Mouse (Mus musculus): Measurements from ENCODE around the gene Vegfb. TPM values are rescaled to one million over a fixed set of nuclear protein-coding genes. Genes with fewer than 3 reads are reported as not detected.

The Vegfb gene
- polyA plus RNA-seq, 1 experiment from 2014 or later = 46.3 TPM

GRCm38 (mm10) chr19:6968491-6969271 is 18.8 kb downstream of the Vegfb start:
- WGBS = 8% methylated on average over 15 of the region's 15 CpGs
- peaks cover 42% of the 10 kb centered on the region for H3K4me1 ChIP-seq

GRCm38 (mm10) chr19:6956461-6956860 is 31.0 kb downstream of the Vegfb start:
- Histone ChIP-seq H3K27ac (no peak overlapping the region), H3K36me3 (peaks cover 71% of the 10 kb centered on the region), H3K9me3 (no peaks in the 10 kb centered on the region), H3K4me2 (no peak overlapping the region), H3K27me3 (no peaks in the 10 kb centered on the region), H3K4me1 (peaks cover 19% of the 10 kb centered on the region), H3K4me3 (no peak overlapping the region), H3K9ac (no peak overlapping the region)
- ATAC-seq (ENCODE audit: insufficient number of reproducible peaks, low FRiP score, low TSS enrichment, low read depth) = no peak
- 84% methylated on average over 10 of the region's 10 CpGs for WGBS

More at GRCm38 (mm10) chr19:6968491-6969271, 18.8 kb downstream of the Vegfb start:
- peak overlapping the region; percentile 44 for H3K27ac ChIP-seq
- peak overlapping the region; percentile 63 for H3K9ac ChIP-seq
- ATAC-seq (ENCODE audit: insufficient number of reproducible peaks, low FRiP score, low TSS enrichment, low read depth) = no peak
- H3K4me3 ChIP-seq = peak overlapping the region; percentile 67
- no peaks in the 10 kb centered on the region for H3K27me3 ChIP-seq
- H3K36me3 ChIP-seq = peaks cover 28% of the 10 kb centered on the region
- H3K4me2 ChIP-seq = peak overlapping the region; percentile 73
- no peaks in the 10 kb centered on the region for H3K9me3 ChIP-seq

GRCm38 (mm10) chr19:6955424-6955823 is 32.0 kb downstream of the Vegfb start:
- no peaks in the 10 kb centered on the region for H3K27me3 ChIP-seq
- WGBS = 76% methylated on average over 7 of the region's 7 CpGs
- H3K9ac ChIP-seq = no peak overlapping the region
- H3K4me2 ChIP-seq = no peak overlapping the region
- no peak overlapping the region for H3K27ac ChIP-seq
- H3K4me1 ChIP-seq = peaks cover 19% of the 10 kb centered on the region
- H3K36me3 ChIP-seq = peaks cover 67% of the 10 kb centered on the region
- no peak for ATAC-seq (ENCODE audit: insufficient number of reproducible peaks, low FRiP score, low TSS enrichment, low read depth)
- H3K4me3 ChIP-seq = no peak overlapping the region
- no peaks in the 10 kb centered on the region for H3K9me3 ChIP-seq

- H3K4me3 ChIP-seq = no peak overlapping the region
- no peak for ATAC-seq (ENCODE audit: insufficient number of reproducible peaks, low FRiP score, low TSS enrichment, low read depth)
- 50% methylated on average over 9 of the region's 9 CpGs for WGBS
- H3K4me1 ChIP-seq = peaks cover 22% of the 10 kb centered on the region
- H3K27me3 ChIP-seq = no peaks in the 10 kb centered on the region
- no peak overlapping the region for H3K9ac ChIP-seq
- H3K27ac ChIP-seq = no peak overlapping the region
- no peak overlapping the region for H3K4me2 ChIP-seq
- H3K36me3 ChIP-seq = peaks cover 53% of the 10 kb centered on the region
- H3K9me3 ChIP-seq = no peaks in the 10 kb centered on the region
These were observed 33.4 kb downstream of the Vegfb start for GRCm38 (mm10) chr19:6954046-6954445.

GRCm38 (mm10) chr19:6952712-6953037 is 34.8 kb downstream of the Vegfb start:
- H3K27ac ChIP-seq = peak overlapping the region; percentile 98
- no peaks in the 10 kb centered on the region for H3K27me3 ChIP-seq
- H3K4me2 ChIP-seq = peak overlapping the region; percentile 90
- peak overlapping the region; percentile 69 for H3K4me3 ChIP-seq
- no peak overlapping the region for H3K9ac ChIP-seq
- 14% methylated on average over 3 of the region's 3 CpGs for WGBS
- H3K36me3 ChIP-seq = peaks cover 42% of the 10 kb centered on the region
- H3K4me1 ChIP-seq = peaks cover 22% of the 10 kb centered on the region
- no peak for ATAC-seq (ENCODE audit: insufficient number of reproducible peaks, low FRiP score, low TSS enrichment, low read depth)
- H3K9me3 ChIP-seq = no peaks in the 10 kb centered on the region

GRCm38 (mm10) chr19:6951994-6952711 is 35.3 kb downstream of the Vegfb start:
- Histone ChIP-seq H3K27me3 (no peaks in the 10 kb centered on the region), H3K27ac (peak overlapping the region; percentile 98), H3K9me3 (no peaks in the 10 kb centered on the region), H3K4me2 (peak overlapping the region; percentile 90), H3K36me3 (peaks cover 37% of the 10 kb centered on the region), H3K4me3 (peak overlapping the region; percentile 69), H3K4me1 (peaks cover 22% of the 10 kb centered on the region), H3K9ac (peak overlapping the region; percentile 71)
- no peak for ATAC-seq (ENCODE audit: insufficient number of reproducible peaks, low FRiP score, low TSS enrichment, low read depth)
- 4% methylated on average over 31 of the region's 31 CpGs for WGBS

- Histone ChIP-seq H3K9ac (peak overlapping the region; percentile 71), H3K4me2 (peak overlapping the region; percentile 90), H3K4me3 (peak overlapping the region; percentile 69), H3K27me3 (no peaks in the 10 kb centered on the region), H3K27ac (peak overlapping the region; percentile 98), H3K36me3 (peaks cover 36% of the 10 kb centered on the region), H3K9me3 (no peaks in the 10 kb centered on the region), H3K4me1 (peaks cover 22% of the 10 kb centered on the region)
- ATAC-seq (ENCODE audit: insufficient number of reproducible peaks, low FRiP score, low TSS enrichment, low read depth) = peak; percentile 75
- under 1% methylated on average over 35 of the region's 35 CpGs for whole genome bisulfite sequencing
These were observed 36.0 kb downstream of the Vegfb start for GRCm38 (mm10) chr19:6951381-6951968.

GRCm38 (mm10) chr19:6950613-6951153 is 36.8 kb downstream of the Vegfb start:
- Histone ChIP-seq H3K9me3 (no peaks in the 10 kb centered on the region), H3K27ac (peak overlapping the region; percentile 98), H3K27me3 (no peaks in the 10 kb centered on the region), H3K36me3 (peaks cover 35% of the 10 kb centered on the region), H3K4me3 (peak overlapping the region; percentile 69), H3K4me2 (peak overlapping the region; percentile 90), H3K4me1 (peaks cover 22% of the 10 kb centered on the region), H3K9ac (peak overlapping the region; percentile 71)
- WGBS = under 1% methylated on average over 28 of the region's 28 CpGs
- ATAC-seq (ENCODE audit: insufficient number of reproducible peaks, low FRiP score, low TSS enrichment, low read depth) = 0 out of 2 replicates have a peak, but pooled peaks have one; percentile 11

- peak overlapping the region; percentile 69 for H3K4me3 ChIP-seq
- no peaks in the 10 kb centered on the region for H3K9me3 ChIP-seq
- WGBS = 57% methylated on average over 5 of the region's 5 CpGs
- H3K4me2 ChIP-seq = peak overlapping the region; percentile 90
- H3K27me3 ChIP-seq = no peaks in the 10 kb centered on the region
- no peak overlapping the region for H3K9ac ChIP-seq
- H3K36me3 ChIP-seq = peaks cover 32% of the 10 kb centered on the region
- peak overlapping the region; percentile 98; the same call in 1 of the 2 replicates for H3K27ac ChIP-seq
- H3K4me1 ChIP-seq = peaks cover 22% of the 10 kb centered on the region
- no peak for ATAC-seq (ENCODE audit: insufficient number of reproducible peaks, low FRiP score, low TSS enrichment, low read depth)
These were observed 37.5 kb downstream of the Vegfb start for GRCm38 (mm10) chr19:6949951-6950350.

- Histone ChIP-seq H3K4me1 (peaks cover 22% of the 10 kb centered on the region), H3K4me2 (no peak overlapping the region), H3K27me3 (no peaks in the 10 kb centered on the region), H3K4me3 (no peak overlapping the region), H3K9me3 (no peaks in the 10 kb centered on the region), H3K9ac (no peak overlapping the region), H3K27ac (no peak overlapping the region), H3K36me3 (peaks cover 28% of the 10 kb centered on the region)
- no peak for ATAC-seq (ENCODE audit: insufficient number of reproducible peaks, low FRiP score, low TSS enrichment, low read depth)
- WGBS = 86% methylated on average over 5 of the region's 5 CpGs
These were observed 37.9 kb downstream of the Vegfb start for GRCm38 (mm10) chr19:6949532-6949931.

GRCm38 (mm10) chr19:6948186-6948585 is 39.3 kb downstream of the Vegfb start:
- no peaks in the 10 kb centered on the region for H3K9me3 ChIP-seq
- no peak overlapping the region for H3K4me2 ChIP-seq
- H3K4me3 ChIP-seq = no peak overlapping the region
- no peak overlapping the region for H3K9ac ChIP-seq
- no peak for ATAC-seq (ENCODE audit: insufficient number of reproducible peaks, low FRiP score, low TSS enrichment, low read depth)
- 74% methylated on average over 4 of the region's 4 CpGs for WGBS
- peaks cover 20% of the 10 kb centered on the region for H3K36me3 ChIP-seq
- H3K27me3 ChIP-seq = no peaks in the 10 kb centered on the region
- H3K4me1 ChIP-seq = peaks cover 22% of the 10 kb centered on the region
- peak overlapping the region; percentile 33; the same call in 1 of the 2 replicates for H3K27ac ChIP-seq

All from limb, embryonic 15.5 days (tissue).